In genomic region chr11:115647459-115647858, GRCm38 (mm10) we compare ENCODE assay signal across 8 mouse cellular contexts. TPM values are rescaled to one million over a fixed set of nuclear protein-coding genes. Genes with fewer than 3 reads are reported as not detected.
DNase-seq lines count a peak whose midpoint lies in the region; ATAC-seq and TF ChIP-seq lines count a peak whose summit lies in the region.

No protein-coding gene starts in this region.

- H3K27ac ChIP-seq in liver, adult 2 months (replicated peaks; ENCODE audit: insufficient read depth, low read depth, low read length): no peak overlapping the region
- H3K27ac ChIP-seq in liver, embryonic 12.5 days: no peak overlapping the region
- no peak overlapping the region for H3K27ac ChIP-seq in bone marrow, adult 2 months (ENCODE audit: control insufficient read depth, insufficient read depth, low read depth, low read length, poor library complexity)
- no peak overlapping the region for H3K27ac ChIP-seq in midbrain, embryonic 11.5 days (ENCODE audit: low read depth, low read length)

- intact Hi-C loops in left cerebral cortex, postnatal 14 days (cut with DNase I): no loop called here

- no peaks in the 10 kb centered on the region for H3K9me3 ChIP-seq in liver, embryonic 12.5 days (replicated peaks)
- H3K9me3 ChIP-seq in midbrain, embryonic 11.5 days (ENCODE audit: control insufficient read depth, low read length): no peaks in the 10 kb centered on the region

- H3K4me3 ChIP-seq in liver, adult 2 months (ENCODE audit: insufficient read depth, low read depth, low read length): no peak overlapping the region
- H3K4me3 ChIP-seq in liver, embryonic 12.5 days: no peak overlapping the region
- H3K4me3 ChIP-seq in bone marrow, adult 2 months (replicated peaks; ENCODE audit: control insufficient read depth, low read depth, low read length): no peak overlapping the region
- no peak overlapping the region for H3K4me3 ChIP-seq in midbrain, embryonic 11.5 days (ENCODE audit: low read depth, low read length)

- ATAC-seq in liver, embryonic 12.5 days: no peak
- ATAC-seq in erythroblast, adult 5-6 weeks (replicated peaks; ENCODE audit: low FRiP score, poor library complexity, severe bottlenecking): peak; percentile 62; the same call in 1 of the 2 replicates
- no peak for ATAC-seq in midbrain, embryonic 11.5 days (ENCODE audit: low FRiP score)

- DNase-seq in liver, adult 2 months (ENCODE audit: extremely low read depth, low read depth, low spot score): peak; percentile 61
- DNase-seq in MEL-GATA-1-ER (ENCODE audit: extremely low read depth, low read depth): peak; percentile 47
- peak; percentile 72 to 83 for DNase-seq in left cerebral cortex, postnatal 14 days (ENCODE audit: low spot score in 2 of 2)
- DNase-seq in right cerebral cortex, postnatal 10 days (ENCODE audit: low spot score in 2 of 2): peak; percentile 58 to 74
- no peak for DNase-seq in midbrain, embryonic 11.5 days (ENCODE audit: low spot score, missing footprints)

- no peak for TF ChIP-seq POLR2A in liver, adult 2 months (IDR thresholded peaks at IDR 0.05; ENCODE audit: extremely low read depth, insufficient read depth, low read length)
- TF ChIP-seq POLR2A in bone marrow, adult 2 months (IDR thresholded peaks at IDR 0.05; ENCODE audit: borderline replicate concordance, control insufficient read depth, low read depth, low read length): no peak

- no peaks in the 10 kb centered on the region for H3K4me1 ChIP-seq in liver, adult 2 months (ENCODE audit: control insufficient read depth, insufficient read depth, low read length)
- H3K4me1 ChIP-seq in liver, embryonic 12.5 days: peaks cover 6% of the 10 kb centered on the region; the same call in 1 of the 2 replicates
- H3K4me1 ChIP-seq in bone marrow, adult 2 months (ENCODE audit: control insufficient read depth, insufficient read depth, low read length): no peaks in the 10 kb centered on the region; the same call in 1 of the 2 replicates
- no peaks in the 10 kb centered on the region for H3K4me1 ChIP-seq in midbrain, embryonic 11.5 days (ENCODE audit: control insufficient read depth, insufficient read depth, low read length)

- peaks cover 6% of the 10 kb centered on the region for H3K36me3 ChIP-seq in liver, adult 2 months (ENCODE audit: control insufficient read depth, insufficient read depth, low read length)
- H3K36me3 ChIP-seq in liver, embryonic 12.5 days: peaks cover 79% of the 10 kb centered on the region
- no peaks in the 10 kb centered on the region; the same call in 1 of the 2 replicates for H3K36me3 ChIP-seq in midbrain, embryonic 11.5 days (ENCODE audit: control insufficient read depth, insufficient read depth, low read length)

- no peaks in the 10 kb centered on the region for H3K79me2 ChIP-seq in liver, adult 2 months (ENCODE audit: control insufficient read depth, insufficient read depth, low read length)

- 35% methylated on average over 6 of the region's 6 CpGs for WGBS in liver, adult 2 months
- WGBS in liver, embryonic 12.5 days (ENCODE audit: insufficient replicate concordance): 63% methylated on average over 6 of the region's 6 CpGs
- 42% methylated on average over 6 of the region's 6 CpGs for WGBS in bone marrow, adult 2 months
- 77% methylated on average over 6 of the region's 6 CpGs for WGBS in midbrain, embryonic 11.5 days

- H3K4me2 ChIP-seq in liver, embryonic 12.5 days: no peak overlapping the region
- H3K4me2 ChIP-seq in midbrain, embryonic 11.5 days: no peak overlapping the region

- TF ChIP-seq CTCF in liver, adult 2 months (IDR thresholded peaks at IDR 0.05; ENCODE audit: low read depth, low read length): peak; percentile 54
- 0 out of 2 replicates have a peak, but pooled peaks have one; percentile 23 for TF ChIP-seq CTCF in bone marrow, adult 2 months (IDR thresholded peaks at IDR 0.05; ENCODE audit: control insufficient read depth, insufficient read depth, low read length)

- H3K9ac ChIP-seq in liver, adult 2 months (ENCODE audit: low read depth, low read length): no peak overlapping the region
- no peak overlapping the region for H3K9ac ChIP-seq in liver, embryonic 12.5 days
- H3K9ac ChIP-seq in midbrain, embryonic 11.5 days (ENCODE audit: low read length): no peak overlapping the region

- no peaks in the 10 kb centered on the region for H3K27me3 ChIP-seq in liver, adult 2 months (ENCODE audit: control insufficient read depth, insufficient read depth, low read length)
- no peaks in the 10 kb centered on the region for H3K27me3 ChIP-seq in liver, embryonic 12.5 days (replicated peaks)
- H3K27me3 ChIP-seq in midbrain, embryonic 11.5 days (ENCODE audit: control insufficient read depth, insufficient read depth, low read length): no peaks in the 10 kb centered on the region

RNA-seq across cellular contexts. Expression of gene Slc25a19, which starts 19.4 kb away (rescaled TPM):
- 8.9 and 14.5 TPM in 2 replicates for total RNA-seq in liver, adult 2 months (2014; rRNA removed)
- polyA plus RNA-seq in liver, adult 2 months (2012; rRNA removed): 19.5 and 21.3 TPM in 2 replicates
- 15.7 and 17.2 TPM in 2 replicates for polyA plus RNA-seq in liver, embryonic 12.5 days (2016; fragmentation: Nextera tagmentation; extraction: Ambion mirVana)
- 9.3 and 23.0 TPM in 2 replicates for polyA plus RNA-seq in bone marrow, adult 2 months (2011; ENCODE audit: insufficient read depth, insufficient read length, low replicate concordance, missing spikeins)
- 1.7 and 5.0 TPM in 2 replicates for total RNA-seq in erythroblast, adult 5-6 weeks (2015; ENCODE audit: low replicate concordance)
- total RNA-seq in erythroblast, adult 5-6 weeks (2017; ENCODE audit: low replicate concordance): 7.4 and 22.4 TPM in 2 replicates
- total RNA-seq in left cerebral cortex, postnatal 14 days (2021): 10 to 100 TPM; 55.1 to 58.1 TPM
- 20.3 and 24.0 TPM in 2 replicates for polyA plus RNA-seq in midbrain, embryonic 11.5 days (2014; fragmentation: Nextera tagmentation; extraction: Ambion mirVana)

RNA-seq across cellular contexts. Expression of gene Mif4gd, which starts 34.7 kb away (rescaled TPM):
- 35.5 and 40.3 TPM in 2 replicates for total RNA-seq in liver, adult 2 months (2014; rRNA removed)
- 108 and 132 TPM in 2 replicates for polyA plus RNA-seq in liver, adult 2 months (2012; rRNA removed)
- 26.6 and 27.1 TPM in 2 replicates for polyA plus RNA-seq in liver, embryonic 12.5 days (2016; fragmentation: Nextera tagmentation; extraction: Ambion mirVana)
- polyA plus RNA-seq in bone marrow, adult 2 months (2011; ENCODE audit: insufficient read depth, insufficient read length, low replicate concordance, missing spikeins): 65.8 and 86.0 TPM in 2 replicates
- 13.0 and 26.1 TPM in 2 replicates for total RNA-seq in erythroblast, adult 5-6 weeks (2015; ENCODE audit: low replicate concordance)
- total RNA-seq in erythroblast, adult 5-6 weeks (2017; ENCODE audit: low replicate concordance): 10.3 and 11.9 TPM in 2 replicates
- total RNA-seq in left cerebral cortex, postnatal 14 days (2021): 10 to 100 TPM; 14.8 to 17.4 TPM
- polyA plus RNA-seq in midbrain, embryonic 11.5 days (2014; fragmentation: Nextera tagmentation; extraction: Ambion mirVana): 14.0 and 16.4 TPM in 2 replicates

RNA-seq across cellular contexts. Expression of gene Gga3, which starts 43.6 kb away (rescaled TPM):
- 1.7 and 3.2 TPM in 2 replicates for total RNA-seq in liver, adult 2 months (2014; rRNA removed)
- polyA plus RNA-seq in liver, adult 2 months (2012; rRNA removed): 5.9 and 8.3 TPM in 2 replicates
- polyA plus RNA-seq in liver, embryonic 12.5 days (2016; fragmentation: Nextera tagmentation; extraction: Ambion mirVana): 14.0 and 14.7 TPM in 2 replicates
- 41.5 and 69.6 TPM in 2 replicates for polyA plus RNA-seq in bone marrow, adult 2 months (2011; ENCODE audit: insufficient read depth, insufficient read length, low replicate concordance, missing spikeins)
- total RNA-seq in erythroblast, adult 5-6 weeks (2015; ENCODE audit: low replicate concordance): 7.9 and 12.3 TPM in 2 replicates
- 12.8 and 18.4 TPM in 2 replicates for total RNA-seq in erythroblast, adult 5-6 weeks (2017; ENCODE audit: low replicate concordance)
- total RNA-seq in left cerebral cortex, postnatal 14 days (2021): 10 to 100 TPM; 68.3 to 75.5 TPM
- polyA plus RNA-seq in midbrain, embryonic 11.5 days (2014; fragmentation: Nextera tagmentation; extraction: Ambion mirVana): 18.7 and 25.1 TPM in 2 replicates

RNA-seq across cellular contexts. Expression of gene Mrps7, which starts 43.7 kb away (rescaled TPM):
- 48.1 and 50.4 TPM in 2 replicates for total RNA-seq in liver, adult 2 months (2014; rRNA removed)
- 32.9 and 39.2 TPM in 2 replicates for polyA plus RNA-seq in liver, adult 2 months (2012; rRNA removed)
- 83.1 and 87.3 TPM in 2 replicates for polyA plus RNA-seq in liver, embryonic 12.5 days (2016; fragmentation: Nextera tagmentation; extraction: Ambion mirVana)
- 19.3 and 26.7 TPM in 2 replicates for polyA plus RNA-seq in bone marrow, adult 2 months (2011; ENCODE audit: insufficient read depth, insufficient read length, low replicate concordance, missing spikeins)
- total RNA-seq in erythroblast, adult 5-6 weeks (2015; ENCODE audit: low replicate concordance): 4.8 and 14.2 TPM in 2 replicates
- 6.4 and 13.0 TPM in 2 replicates for total RNA-seq in erythroblast, adult 5-6 weeks (2017; ENCODE audit: low replicate concordance)
- 10 to 100 TPM; 47.4 to 49.8 TPM for total RNA-seq in left cerebral cortex, postnatal 14 days (2021)
- polyA plus RNA-seq in midbrain, embryonic 11.5 days (2014; fragmentation: Nextera tagmentation; extraction: Ambion mirVana): 105 TPM in 2 replicates
